Comparison of ENCODE assay signal across 22 mouse cellular contexts in genomic region chr1:194107271-194107938, GRCm38 (mm10).
"Had no signal": no experiment of that assay in that cellular context is flagged by ENCODE, and none has a peak within 500 bp of the region (broad histone marks: within the 10 kb centered on the region; RNA-seq: fewer than 3 reads in every experiment).

No protein-coding gene starts in this region.

- DNase-seq: kidney, adult 11 months; kidney, adult 8-10 months; kidney, postnatal 14 days; layer of hippocampus, postnatal 36 days; liver; lung, adult 18-20 months; lung, postnatal 10 days; lung, postnatal 36 days; thymus, adult 2 months; thymus, postnatal 14 days; thymus, postnatal 4 days had no signal

- H3K9ac ChIP-seq: limb, embryonic 13.5 days; liver, embryonic 12.5 days; liver, embryonic 15.5 days; lung, embryonic 15.5 days; midbrain, embryonic 13.5 days; neural tube, embryonic 13.5 days had no signal

- H3K9me3 ChIP-seq: limb, embryonic 10.5 days; limb, embryonic 13.5 days; liver, embryonic 12.5 days; liver, embryonic 15.5 days; lung, embryonic 15.5 days; midbrain, embryonic 10.5 days; midbrain, embryonic 13.5 days; neural tube, embryonic 13.5 days had no signal

- ATAC-seq: liver, embryonic 12.5 days; midbrain, embryonic 13.5 days; midbrain, embryonic 16.5 days had no signal

- H3K4me2 ChIP-seq: limb, embryonic 13.5 days; liver, embryonic 12.5 days; liver, embryonic 15.5 days; lung, embryonic 15.5 days; midbrain, embryonic 13.5 days; neural tube, embryonic 13.5 days had no signal

- H3K4me3 ChIP-seq: limb, embryonic 10.5 days; limb, embryonic 13.5 days; liver, embryonic 12.5 days; liver, embryonic 15.5 days; lung, embryonic 15.5 days; megakaryocyte, embryonic 14.5 days; midbrain, embryonic 10.5 days; midbrain, embryonic 13.5 days; myocyte; neural tube, embryonic 13.5 days had no signal

- H3K27ac ChIP-seq: limb, embryonic 10.5 days; limb, embryonic 13.5 days; liver, embryonic 12.5 days; liver, embryonic 15.5 days; lung, embryonic 15.5 days; midbrain, embryonic 13.5 days; neural tube, embryonic 13.5 days had no signal

- H3K36me3 ChIP-seq: limb, embryonic 10.5 days; limb, embryonic 13.5 days; liver, embryonic 12.5 days; liver, embryonic 15.5 days; lung, embryonic 15.5 days; midbrain, embryonic 10.5 days; midbrain, embryonic 13.5 days; neural tube, embryonic 13.5 days had no signal

- H3K27me3 ChIP-seq: liver, embryonic 12.5 days; liver, embryonic 15.5 days; lung, embryonic 15.5 days; neural tube, embryonic 13.5 days had no signal

- H3K4me1 ChIP-seq: liver, embryonic 12.5 days; liver, embryonic 15.5 days; lung, embryonic 15.5 days; megakaryocyte, embryonic 14.5 days had no signal
